In genomic region chr4:24574276-24574675, GRCm38 (mm10) we compare ENCODE assay signal across 9 mouse cellular contexts.
DNase-seq lines count a peak whose midpoint lies in the region; ATAC-seq and TF ChIP-seq lines count a peak whose summit lies in the region.
"Had no signal": no experiment of that assay in that cellular context is flagged by ENCODE, and none has a peak within 500 bp of the region (broad histone marks: within the 10 kb centered on the region; RNA-seq: fewer than 3 reads in every experiment).

No protein-coding gene starts in this region.

- ATAC-seq in granulocyte monocyte progenitor cell, adult 5-6 weeks (replicated peaks; ENCODE audit: poor library complexity, severe bottlenecking): peak; percentile 82
- ATAC-seq in kidney, postnatal 0 days (replicated peaks; ENCODE audit: low FRiP score, low read depth): peak; percentile 66; the same call in 1 of the 2 replicates

- peak; percentile 95 for TF ChIP-seq CTCF in kidney, postnatal 0 days (IDR thresholded peaks at IDR 0.05; ENCODE audit: low read depth)
- peak; percentile 97 for TF ChIP-seq CTCF in liver, adult 2 months (IDR thresholded peaks at IDR 0.05; ENCODE audit: low read depth, low read length)

- no peaks in the 10 kb centered on the region for H3K9me3 ChIP-seq in kidney, postnatal 0 days (replicated peaks; ENCODE audit: low read length)
- H3K9me3 ChIP-seq: embryonic facial prominence, embryonic 12.5 days had no signal

- peak; percentile 73 for DNase-seq in A20 (ENCODE audit: low read depth, low spot score)
- peak; percentile 89 for DNase-seq in adrenal gland, postnatal 10 days
- DNase-seq in embryo, embryonic 11.5 days (ENCODE audit: low read depth, low spot score): peak; percentile 53
- DNase-seq in kidney, postnatal 0 days (ENCODE audit: low spot score): peak; percentile 79
- peak; percentile 31 for DNase-seq in liver, adult 2 months (ENCODE audit: extremely low read depth, low read depth, low spot score)
- peak; percentile 73 for DNase-seq in naive thymus-derived CD4-positive, alpha-beta T cell, adult 2 months (ENCODE audit: low read depth)
- DNase-seq in spleen, postnatal 36 days (ENCODE audit: low spot score in 2 of 2): peak; percentile 34 to 41

- TF ChIP-seq POLR2A in liver, adult 2 months (IDR thresholded peaks at IDR 0.05; ENCODE audit: extremely low read depth, insufficient read depth, low read length): no peak

- H3K4me1 ChIP-seq in kidney, postnatal 0 days (replicated peaks; ENCODE audit: insufficient read depth, low read length): no peaks in the 10 kb centered on the region
- H3K4me1 ChIP-seq in liver, adult 2 months (ENCODE audit: control insufficient read depth, insufficient read depth, low read length): no peaks in the 10 kb centered on the region
- H3K4me1 ChIP-seq: embryonic facial prominence, embryonic 12.5 days had no signal

- H3K79me2 ChIP-seq in liver, adult 2 months (ENCODE audit: control insufficient read depth, insufficient read depth, low read length): no peaks in the 10 kb centered on the region

- no peak overlapping the region for H3K9ac ChIP-seq in kidney, postnatal 0 days (ENCODE audit: low read depth, low read length)
- H3K9ac ChIP-seq in liver, adult 2 months (ENCODE audit: low read depth, low read length): no peak overlapping the region
- H3K9ac ChIP-seq: embryonic facial prominence, embryonic 12.5 days had no signal

- 22% methylated on average over 6 of the region's 6 CpGs for WGBS in kidney, postnatal 0 days
- 22% methylated on average over 6 of the region's 6 CpGs for WGBS in liver, adult 2 months

- H3K4me2 ChIP-seq in kidney, postnatal 0 days (ENCODE audit: low read length): no peak overlapping the region
- H3K4me2 ChIP-seq: embryonic facial prominence, embryonic 12.5 days had no signal

- H3K36me3 ChIP-seq in kidney, postnatal 0 days (ENCODE audit: insufficient read depth, low read length): no peaks in the 10 kb centered on the region
- no peaks in the 10 kb centered on the region for H3K36me3 ChIP-seq in liver, adult 2 months (ENCODE audit: control insufficient read depth, insufficient read depth, low read length)

- no peak overlapping the region for H3K27ac ChIP-seq in kidney, postnatal 0 days
- H3K27ac ChIP-seq in liver, adult 2 months (replicated peaks; ENCODE audit: insufficient read depth, low read depth, low read length): no peak overlapping the region
- H3K27ac ChIP-seq: embryonic facial prominence, embryonic 12.5 days had no signal

- H3K4me3 ChIP-seq in kidney, postnatal 0 days (replicated peaks; ENCODE audit: low read depth, low read length): no peak overlapping the region
- no peak overlapping the region for H3K4me3 ChIP-seq in liver, adult 2 months (ENCODE audit: insufficient read depth, low read depth, low read length)
- H3K4me3 ChIP-seq: embryonic facial prominence, embryonic 12.5 days had no signal

- H3K27me3 ChIP-seq in kidney, postnatal 0 days (ENCODE audit: insufficient read depth, low read length): no peaks in the 10 kb centered on the region
- H3K27me3 ChIP-seq in liver, adult 2 months (ENCODE audit: control insufficient read depth, insufficient read depth, low read length): no peaks in the 10 kb centered on the region
- H3K27me3 ChIP-seq: embryonic facial prominence, embryonic 12.5 days had no signal

Comparison
In these comparisons a context has a peak if more than half of its experiments do, and no peak if none do; other contexts are left out.
1. DNase-seq: peak in every context shown above with its lines; median percentile 89 in adrenal gland, postnatal 10 days; 79 in kidney, postnatal 0 days; 73 in A20; 73 in naive thymus-derived CD4-positive, alpha-beta T cell, adult 2 months; 53 in embryo, embryonic 11.5 days; 38 in spleen, postnatal 36 days; 31 in liver, adult 2 months.